ENCODE assay signal across 31 mouse cellular contexts in the genomic region with DNA sequence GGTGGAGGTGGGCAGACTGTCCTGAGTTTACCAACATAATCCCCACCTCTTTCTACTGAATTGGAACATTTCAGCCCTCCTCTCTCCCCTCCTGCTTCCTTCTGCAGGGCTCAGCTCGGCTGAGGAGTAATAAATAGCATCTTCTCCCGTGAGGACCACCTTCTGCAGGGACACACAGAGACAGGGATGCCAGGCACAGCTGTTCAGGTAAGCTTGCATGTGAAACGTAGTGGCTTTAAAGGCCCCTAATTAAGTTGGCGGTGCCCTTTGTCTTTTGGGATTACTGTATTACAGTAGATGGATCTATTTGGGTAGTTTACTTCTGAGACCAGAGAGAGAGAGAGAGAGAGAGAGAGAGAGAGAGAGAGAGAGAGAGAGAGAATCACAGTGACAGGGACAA.
"Had no signal": no experiment of that assay in that cellular context is flagged by ENCODE, and none has a peak within 500 bp of the region (broad histone marks: within the 10 kb centered on the region; RNA-seq: fewer than 3 reads in every experiment).

No protein-coding gene starts in this region.

- H3K4me2 ChIP-seq: limb, embryonic 12.5 days; limb, embryonic 13.5 days; limb, embryonic 15.5 days; liver, embryonic 11.5 days; liver, embryonic 12.5 days; liver, embryonic 13.5 days; liver, embryonic 15.5 days; lung, embryonic 14.5 days; lung, embryonic 15.5 days; midbrain, embryonic 11.5 days; midbrain, embryonic 12.5 days; midbrain, embryonic 13.5 days; midbrain, embryonic 15.5 days had no signal

- H3K36me3 ChIP-seq: limb, embryonic 10.5 days; limb, embryonic 12.5 days; limb, embryonic 13.5 days; limb, embryonic 15.5 days; liver, embryonic 13.5 days; liver, embryonic 15.5 days; lung, embryonic 15.5 days; midbrain, embryonic 10.5 days; midbrain, embryonic 12.5 days; midbrain, embryonic 13.5 days; midbrain, embryonic 15.5 days had no signal

- H3K27ac ChIP-seq: limb, embryonic 10.5 days; limb, embryonic 12.5 days; limb, embryonic 13.5 days; limb, embryonic 15.5 days; liver, embryonic 12.5 days; liver, embryonic 13.5 days; liver, embryonic 14.5 days; liver, embryonic 15.5 days; lung, embryonic 15.5 days; macrophage; midbrain, embryonic 10.5 days; midbrain, embryonic 12.5 days; midbrain, embryonic 13.5 days; midbrain, embryonic 15.5 days had no signal

- ATAC-seq: liver, embryonic 12.5 days; liver, postnatal 0 days; lung, postnatal 0 days; midbrain, embryonic 13.5 days; midbrain, embryonic 15.5 days; midbrain, embryonic 16.5 days had no signal

- H3K27me3 ChIP-seq: liver, embryonic 12.5 days; liver, embryonic 13.5 days; liver, embryonic 15.5 days; lung, embryonic 15.5 days; megakaryocyte, embryonic 14.5 days; midbrain, embryonic 13.5 days; midbrain, embryonic 15.5 days had no signal

- DNase-seq: left cerebral cortex, postnatal 4 days; liver; liver, embryonic 13.5 days; liver, postnatal 0 days; lung, adult 18-20 months; lung, adult 2 months; lung, embryonic 14.5 days; lung, postnatal 10 days; lung, postnatal 14 days; lung, postnatal 36 days; lung, postnatal 4 days; midbrain, embryonic 14.5 days had no signal

- H3K9me3 ChIP-seq: limb, embryonic 10.5 days; limb, embryonic 12.5 days; limb, embryonic 13.5 days; limb, embryonic 15.5 days; liver, embryonic 12.5 days; liver, embryonic 13.5 days; liver, embryonic 15.5 days; lung, embryonic 15.5 days; midbrain, embryonic 10.5 days; midbrain, embryonic 12.5 days; midbrain, embryonic 13.5 days; midbrain, embryonic 15.5 days had no signal

- H3K9ac ChIP-seq: limb, embryonic 12.5 days; limb, embryonic 13.5 days; limb, embryonic 15.5 days; liver, embryonic 12.5 days; liver, embryonic 13.5 days; liver, embryonic 14.5 days; liver, embryonic 15.5 days; liver, postnatal 0 days; lung, embryonic 14.5 days; lung, embryonic 15.5 days; midbrain, embryonic 12.5 days; midbrain, embryonic 13.5 days; midbrain, embryonic 15.5 days had no signal

- H3K4me3 ChIP-seq: limb, embryonic 10.5 days; limb, embryonic 12.5 days; limb, embryonic 13.5 days; limb, embryonic 15.5 days; liver, embryonic 12.5 days; liver, embryonic 13.5 days; liver, embryonic 15.5 days; lung, embryonic 15.5 days; megakaryocyte, embryonic 14.5 days; midbrain, embryonic 10.5 days; midbrain, embryonic 12.5 days; midbrain, embryonic 13.5 days; midbrain, embryonic 15.5 days; myocyte had no signal

- H3K4me1 ChIP-seq: limb, embryonic 13.5 days; limb, embryonic 15.5 days; liver, embryonic 12.5 days; liver, embryonic 13.5 days; liver, embryonic 15.5 days; lung, embryonic 15.5 days; megakaryocyte, embryonic 14.5 days; midbrain, embryonic 10.5 days; midbrain, embryonic 12.5 days; midbrain, embryonic 13.5 days; midbrain, embryonic 15.5 days had no signal
